Mouse (Mus musculus): ENCODE results near the gene Ccdc69. TPM values are rescaled to one million over a fixed set of nuclear protein-coding genes. Genes with fewer than 3 reads are reported as not detected.

Gene Ccdc69
- polyA plus RNA-seq, 1 experiment from 2014 or later = 3.5 TPM

DNA sequence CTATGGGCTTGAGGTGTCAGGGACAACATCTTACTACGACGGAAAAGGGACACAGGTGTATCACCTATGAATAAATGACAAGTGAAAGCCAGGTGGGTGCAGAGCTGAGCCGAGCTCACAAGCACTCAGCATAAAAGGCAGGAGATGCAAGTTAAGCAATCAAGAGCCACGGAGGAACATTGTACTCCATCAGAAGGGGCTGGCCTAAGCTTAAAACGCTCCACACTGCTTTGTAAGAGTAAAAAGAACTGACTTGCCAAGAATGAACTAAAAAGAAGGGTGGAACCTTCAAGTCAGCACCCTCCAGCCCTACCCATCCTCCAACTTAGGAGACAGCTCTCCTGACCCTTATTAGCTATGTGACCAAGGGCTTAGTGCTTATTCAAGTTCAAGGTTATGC, 55.4 kb downstream of the Ccdc69 start:
- ATAC-seq (ENCODE audit: low read depth) = peak; percentile 34
- peak overlapping the region; percentile 20; the same call in 1 of the 2 replicates for H3K4me3 ChIP-seq (ENCODE audit: low read length)
- WGBS = 26% methylated on average over 5 of the region's 5 CpGs

DNA sequence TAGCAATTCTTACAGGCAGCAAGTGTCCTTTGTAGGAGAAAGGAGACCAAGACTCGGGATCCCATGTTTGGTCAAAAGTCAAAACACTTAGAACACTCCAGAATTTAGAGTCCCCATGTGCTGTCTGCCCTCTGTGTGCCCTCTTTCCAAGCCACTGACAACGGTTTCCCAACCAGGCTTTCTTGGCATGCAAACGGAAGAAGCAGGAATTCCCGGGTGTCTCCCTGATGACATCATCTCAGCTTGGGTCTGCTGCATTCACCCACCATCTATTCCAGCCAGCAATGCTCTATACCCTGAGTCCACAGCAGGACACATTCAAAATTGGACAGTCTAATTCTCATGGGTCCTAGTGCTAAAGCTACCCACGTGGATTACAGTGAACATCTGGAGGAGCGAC, 56.1 kb downstream of the Ccdc69 start:
- H3K27ac ChIP-seq (ENCODE audit: low read length) = peak overlapping the region; percentile 98
- no peaks in the 10 kb centered on the region for H3K27me3 ChIP-seq (ENCODE audit: control insufficient read depth, insufficient read depth, low read depth, low read length)
- peaks cover 6% of the 10 kb centered on the region; the same call in 1 of the 2 replicates for H3K36me3 ChIP-seq (ENCODE audit: control insufficient read depth, insufficient read depth, low read length)
- no peak overlapping the region for H3K4me3 ChIP-seq (ENCODE audit: low read length)
- H3K4me1 ChIP-seq (replicated peaks; ENCODE audit: control insufficient read depth, insufficient read depth, low read length) = peaks cover 65% of the 10 kb centered on the region
- no peak overlapping the region; the same call in 1 of the 2 replicates for H3K9ac ChIP-seq (ENCODE audit: low read length)
- H3K4me2 ChIP-seq (ENCODE audit: low read depth, low read length) = no peak overlapping the region
- WGBS = 19% methylated on average over 6 of the region's 6 CpGs
- no peaks in the 10 kb centered on the region for H3K9me3 ChIP-seq (ENCODE audit: control insufficient read depth, low read length)
- no peak for ATAC-seq (ENCODE audit: low read depth)

More for the DNA sequence above, 55.4 kb downstream of the Ccdc69 start:
- Histone ChIP-seq H3K9ac (ENCODE audit: low read length) (peak overlapping the region; percentile 54), H3K4me1 (replicated peaks; ENCODE audit: control insufficient read depth, insufficient read depth, low read length) (peaks cover 72% of the 10 kb centered on the region), H3K4me2 (ENCODE audit: low read depth, low read length) (peak overlapping the region; percentile 52), H3K36me3 (ENCODE audit: control insufficient read depth, insufficient read depth, low read length) (peaks cover 6% of the 10 kb centered on the region; the same call in 1 of the 2 replicates), H3K9me3 (ENCODE audit: control insufficient read depth, low read length) (no peaks in the 10 kb centered on the region), H3K27ac (ENCODE audit: low read length) (peak overlapping the region; percentile 98), H3K27me3 (ENCODE audit: control insufficient read depth, insufficient read depth, low read depth, low read length) (no peaks in the 10 kb centered on the region)

DNA sequence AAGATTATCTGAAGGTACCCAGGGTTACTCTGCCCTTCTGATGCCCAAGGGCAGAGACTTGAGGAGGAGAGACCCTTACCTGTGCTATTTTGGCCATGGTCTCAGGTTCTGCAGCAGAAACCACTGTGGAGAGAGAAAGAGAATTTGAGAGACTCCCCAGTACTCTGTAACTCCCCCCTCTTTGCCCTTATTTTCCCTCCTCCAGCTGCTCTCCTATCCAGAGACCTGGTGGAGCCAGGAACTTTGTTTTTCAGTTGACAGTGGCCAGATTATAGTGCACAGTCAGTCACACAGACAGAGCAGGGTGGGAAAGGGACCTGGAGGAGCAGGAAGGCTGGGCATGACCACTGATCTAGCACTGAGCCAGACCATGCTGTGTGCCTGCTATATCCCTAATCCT, 56.5 kb downstream of the Ccdc69 start:
- H3K36me3 ChIP-seq (ENCODE audit: control insufficient read depth, insufficient read depth, low read length) = peaks cover 6% of the 10 kb centered on the region; the same call in 1 of the 2 replicates
- no peak overlapping the region for H3K4me2 ChIP-seq (ENCODE audit: low read depth, low read length)
- H3K27ac ChIP-seq (ENCODE audit: low read length) = peak overlapping the region; percentile 98
- H3K4me3 ChIP-seq (ENCODE audit: low read length) = no peak overlapping the region
- ATAC-seq (ENCODE audit: low read depth) = no peak
- no peaks in the 10 kb centered on the region for H3K27me3 ChIP-seq (ENCODE audit: control insufficient read depth, insufficient read depth, low read depth, low read length)
- H3K9ac ChIP-seq (ENCODE audit: low read length) = no peak overlapping the region
- H3K4me1 ChIP-seq (replicated peaks; ENCODE audit: control insufficient read depth, insufficient read depth, low read length) = peaks cover 63% of the 10 kb centered on the region
- H3K9me3 ChIP-seq (ENCODE audit: control insufficient read depth, low read length) = no peaks in the 10 kb centered on the region

DNA sequence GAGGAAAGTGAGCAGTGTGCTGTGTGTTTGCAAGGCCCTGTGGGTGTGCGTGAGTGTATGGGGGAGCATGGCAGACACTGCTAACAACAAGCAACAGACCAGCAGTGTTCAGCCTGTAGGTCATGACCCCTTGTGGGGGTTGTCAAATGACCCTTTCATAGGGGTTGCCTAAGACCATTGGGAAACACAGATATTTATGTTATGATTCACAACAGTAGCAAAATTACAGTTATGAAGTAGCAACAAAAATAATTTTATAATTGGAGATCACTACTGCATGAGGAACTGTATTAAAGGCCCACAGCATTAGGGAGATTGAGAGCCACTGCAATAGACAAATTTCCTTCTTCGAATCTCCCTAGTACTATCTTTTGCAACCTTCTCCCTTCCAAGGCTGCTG, 58.2 kb downstream of the Ccdc69 start:
- no peak overlapping the region for H3K27ac ChIP-seq (ENCODE audit: low read length)
- 79% methylated on average over 2 of the region's 2 CpGs for WGBS

DNA sequence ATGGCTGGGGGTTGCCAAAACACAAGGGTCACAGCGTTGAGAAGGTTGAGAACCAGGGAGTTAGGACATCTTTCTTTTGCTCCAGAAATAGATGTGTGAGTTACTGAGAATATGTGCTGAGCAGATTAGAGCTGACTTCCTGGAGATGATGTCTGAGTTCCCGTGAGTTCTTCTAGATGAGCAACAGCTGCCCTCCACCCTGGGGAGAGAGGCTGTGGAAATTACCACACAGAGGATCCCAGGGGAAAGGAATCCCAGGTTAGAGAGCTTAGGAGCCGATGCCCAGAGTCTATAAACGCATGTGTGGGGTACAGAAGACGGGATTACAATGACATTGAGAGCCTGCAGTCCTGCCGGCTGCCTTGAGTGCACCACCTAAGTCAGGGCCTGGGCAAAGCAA, 59.9 kb downstream of the Ccdc69 start:
- Histone ChIP-seq H3K27ac (ENCODE audit: low read length) (no peak overlapping the region), H3K9me3 (ENCODE audit: control insufficient read depth, low read length) (no peaks in the 10 kb centered on the region), H3K27me3 (ENCODE audit: control insufficient read depth, insufficient read depth, low read depth, low read length) (no peaks in the 10 kb centered on the region), H3K9ac (ENCODE audit: low read length) (no peak overlapping the region), H3K4me2 (ENCODE audit: low read depth, low read length) (no peak overlapping the region), H3K4me3 (ENCODE audit: low read length) (no peak overlapping the region), H3K4me1 (replicated peaks; ENCODE audit: control insufficient read depth, insufficient read depth, low read length) (peaks cover 35% of the 10 kb centered on the region), H3K36me3 (ENCODE audit: control insufficient read depth, insufficient read depth, low read length) (peaks cover 18% of the 10 kb centered on the region)
- no peak for ATAC-seq (ENCODE audit: low read depth)
- 57% methylated on average over 6 of the region's 6 CpGs for WGBS

More for the DNA sequence above, 58.2 kb downstream of the Ccdc69 start:
- Histone ChIP-seq H3K9ac (ENCODE audit: low read length) (no peak overlapping the region), H3K4me1 (replicated peaks; ENCODE audit: control insufficient read depth, insufficient read depth, low read length) (peaks cover 49% of the 10 kb centered on the region), H3K4me2 (ENCODE audit: low read depth, low read length) (no peak overlapping the region), H3K36me3 (ENCODE audit: control insufficient read depth, insufficient read depth, low read length) (peaks cover 6% of the 10 kb centered on the region; the same call in 1 of the 2 replicates), H3K27me3 (ENCODE audit: control insufficient read depth, insufficient read depth, low read depth, low read length) (no peaks in the 10 kb centered on the region), H3K4me3 (ENCODE audit: low read length) (no peak overlapping the region), H3K9me3 (ENCODE audit: control insufficient read depth, low read length) (no peaks in the 10 kb centered on the region)
- no peak for ATAC-seq (ENCODE audit: low read depth)

DNA sequence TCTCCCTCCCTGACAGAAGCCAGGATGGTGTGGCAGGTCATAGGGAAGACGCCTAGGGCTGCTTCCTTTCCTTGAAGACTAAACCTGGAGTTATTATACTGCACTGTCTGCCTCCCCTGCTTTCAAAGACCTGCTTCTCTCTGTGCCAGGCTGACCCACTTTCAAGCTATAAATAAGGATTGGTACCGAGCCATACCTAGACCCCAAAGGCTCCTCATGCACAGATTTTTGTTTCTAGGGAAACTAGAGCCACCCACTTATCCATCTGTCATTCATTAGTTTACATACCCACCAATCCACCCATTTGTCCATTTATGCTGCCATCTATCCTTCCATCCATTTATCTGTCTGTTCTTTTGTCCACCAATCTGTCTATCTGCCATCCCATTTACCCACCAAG, 60.7 kb downstream of the Ccdc69 start:
- no peak for ATAC-seq (ENCODE audit: low read depth)
- Histone ChIP-seq H3K27ac (ENCODE audit: low read length) (no peak overlapping the region), H3K9ac (ENCODE audit: low read length) (no peak overlapping the region), H3K4me3 (ENCODE audit: low read length) (no peak overlapping the region), H3K27me3 (ENCODE audit: control insufficient read depth, insufficient read depth, low read depth, low read length) (no peaks in the 10 kb centered on the region), H3K9me3 (ENCODE audit: control insufficient read depth, low read length) (no peaks in the 10 kb centered on the region), H3K4me1 (replicated peaks; ENCODE audit: control insufficient read depth, insufficient read depth, low read length) (peaks cover 26% of the 10 kb centered on the region), H3K36me3 (ENCODE audit: control insufficient read depth, insufficient read depth, low read length) (peaks cover 23% of the 10 kb centered on the region), H3K4me2 (ENCODE audit: low read depth, low read length) (no peak overlapping the region)
- 91% methylated on average over 2 of the region's 2 CpGs for WGBS

DNA sequence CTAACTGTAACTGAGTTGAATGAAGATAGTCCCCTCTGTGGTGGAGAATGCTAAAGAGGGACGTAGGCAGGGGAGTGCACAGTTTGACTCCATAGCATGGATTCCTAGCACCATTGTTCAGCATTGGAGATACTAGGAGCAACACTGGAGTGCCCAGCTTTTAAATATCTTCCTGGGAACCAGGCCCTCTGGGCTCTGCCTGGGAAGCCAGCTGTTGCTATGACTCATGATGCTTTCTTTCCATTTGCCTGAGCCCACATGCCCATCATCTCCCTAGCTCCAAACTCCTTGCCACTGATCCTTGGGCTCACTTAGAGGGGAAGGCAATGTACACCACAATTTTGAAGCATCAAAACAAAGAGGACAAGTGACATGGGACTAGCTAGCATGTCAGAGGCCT, 61.2 kb downstream of the Ccdc69 start:
- H3K9ac ChIP-seq (ENCODE audit: low read length) = no peak overlapping the region
- no peaks in the 10 kb centered on the region for H3K9me3 ChIP-seq (ENCODE audit: control insufficient read depth, low read length)
- peaks cover 24% of the 10 kb centered on the region for H3K36me3 ChIP-seq (ENCODE audit: control insufficient read depth, insufficient read depth, low read length)
- H3K4me2 ChIP-seq (ENCODE audit: low read depth, low read length) = no peak overlapping the region
- peaks cover 22% of the 10 kb centered on the region for H3K4me1 ChIP-seq (replicated peaks; ENCODE audit: control insufficient read depth, insufficient read depth, low read length)
- WGBS = 75% methylated on average over 1 of the region's 1 CpGs
- ATAC-seq (ENCODE audit: low read depth) = no peak
- H3K4me3 ChIP-seq (ENCODE audit: low read length) = no peak overlapping the region
- no peaks in the 10 kb centered on the region for H3K27me3 ChIP-seq (ENCODE audit: control insufficient read depth, insufficient read depth, low read depth, low read length)
- no peak overlapping the region for H3K27ac ChIP-seq (ENCODE audit: low read length)

DNA sequence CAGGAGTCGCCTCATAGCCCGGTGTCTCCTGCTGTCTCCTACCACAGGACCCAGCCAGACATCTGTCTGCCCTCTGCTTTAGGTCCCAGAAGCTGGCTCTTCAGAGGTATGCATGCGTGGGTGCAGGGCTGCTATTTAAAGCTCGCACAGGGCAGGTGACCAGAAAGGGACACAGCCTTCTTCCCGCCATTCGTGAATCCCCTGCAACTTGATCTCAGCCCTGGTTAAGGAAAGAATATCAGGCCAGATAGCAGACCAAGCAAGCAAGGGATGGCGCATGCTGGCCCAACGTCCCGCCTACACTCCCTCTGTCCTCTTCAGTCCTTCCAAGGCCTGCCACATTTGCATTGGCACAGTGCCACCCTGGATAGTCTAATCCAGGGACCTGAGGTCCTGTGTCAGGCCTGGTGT, 62.1 kb downstream of the Ccdc69 start:
- H3K9me3 ChIP-seq (ENCODE audit: control insufficient read depth, low read length) = no peaks in the 10 kb centered on the region

DNA sequence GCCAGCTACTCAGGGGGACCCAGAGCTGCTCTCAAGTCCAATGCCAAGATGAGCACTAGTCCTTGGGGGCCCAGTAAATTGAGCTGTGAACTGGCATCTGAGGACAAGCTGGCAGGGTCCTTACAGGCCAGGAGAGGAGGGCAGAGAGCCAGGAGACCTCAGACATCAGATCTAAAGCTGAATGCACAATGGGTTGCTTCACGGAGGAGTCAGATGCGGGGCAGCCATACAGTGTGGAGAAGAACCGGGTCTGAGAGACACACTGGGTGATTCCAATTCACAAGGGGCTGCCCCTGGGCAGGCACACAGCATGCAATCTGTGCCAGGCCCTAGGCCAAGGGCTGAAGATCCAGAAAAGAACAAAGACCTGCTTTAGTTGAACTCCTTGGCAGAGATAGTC, 62.7 kb downstream of the Ccdc69 start:
- peaks cover 10% of the 10 kb centered on the region for H3K4me1 ChIP-seq (replicated peaks; ENCODE audit: control insufficient read depth, insufficient read depth, low read length)
- WGBS = 69% methylated on average over 3 of the region's 3 CpGs
- no peak overlapping the region for H3K4me2 ChIP-seq (ENCODE audit: low read depth, low read length)
- H3K27ac ChIP-seq (ENCODE audit: low read length) = no peak overlapping the region
- no peaks in the 10 kb centered on the region for H3K27me3 ChIP-seq (ENCODE audit: control insufficient read depth, insufficient read depth, low read depth, low read length)
- no peak overlapping the region for H3K4me3 ChIP-seq (ENCODE audit: low read length)
- H3K9ac ChIP-seq (ENCODE audit: low read length) = no peak overlapping the region
- peaks cover 31% of the 10 kb centered on the region for H3K36me3 ChIP-seq (ENCODE audit: control insufficient read depth, insufficient read depth, low read length)
- no peaks in the 10 kb centered on the region for H3K9me3 ChIP-seq (ENCODE audit: control insufficient read depth, low read length)
- ATAC-seq (ENCODE audit: low read depth) = no peak

More for the DNA sequence above, 62.1 kb downstream of the Ccdc69 start:
- Histone ChIP-seq H3K4me1 (replicated peaks; ENCODE audit: control insufficient read depth, insufficient read depth, low read length) (peaks cover 13% of the 10 kb centered on the region), H3K9ac (ENCODE audit: low read length) (no peak overlapping the region), H3K27me3 (ENCODE audit: control insufficient read depth, insufficient read depth, low read depth, low read length) (no peaks in the 10 kb centered on the region), H3K4me2 (ENCODE audit: low read depth, low read length) (no peak overlapping the region), H3K27ac (ENCODE audit: low read length) (no peak overlapping the region), H3K36me3 (ENCODE audit: control insufficient read depth, insufficient read depth, low read length) (peaks cover 28% of the 10 kb centered on the region), H3K4me3 (ENCODE audit: low read length) (no peak overlapping the region)
- WGBS = 53% methylated on average over 9 of the region's 9 CpGs
- ATAC-seq (ENCODE audit: low read depth) = peak; percentile 56

DNA sequence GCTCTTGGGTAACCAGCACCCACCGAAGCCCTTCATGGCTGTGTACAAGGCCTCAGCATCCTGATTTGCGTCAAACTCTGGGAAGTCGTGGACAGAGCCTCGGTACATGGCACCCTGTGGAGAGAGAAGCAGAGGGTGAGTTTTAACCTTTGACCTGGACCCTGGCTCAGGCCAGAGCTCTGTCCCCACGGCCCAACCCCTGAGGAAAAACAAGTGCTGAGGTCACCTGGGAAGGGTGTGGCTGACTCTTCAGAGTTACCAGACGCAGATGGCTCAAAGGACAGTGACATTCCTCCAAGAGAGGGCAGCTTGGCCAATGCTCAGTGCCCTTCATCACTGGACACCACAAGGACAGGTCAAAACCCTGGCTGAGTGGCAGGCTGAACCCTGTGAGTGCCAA, 64.1 kb downstream of the Ccdc69 start:
- H3K4me2 ChIP-seq (ENCODE audit: low read depth, low read length) = no peak overlapping the region
- H3K27ac ChIP-seq (ENCODE audit: low read length) = no peak overlapping the region
- no peak overlapping the region for H3K9ac ChIP-seq (ENCODE audit: low read length)
- no peak for ATAC-seq (ENCODE audit: low read depth)
- no peaks in the 10 kb centered on the region for H3K27me3 ChIP-seq (ENCODE audit: control insufficient read depth, insufficient read depth, low read depth, low read length)
- peaks cover 6% of the 10 kb centered on the region for H3K4me1 ChIP-seq (replicated peaks; ENCODE audit: control insufficient read depth, insufficient read depth, low read length)
- 80% methylated on average over 6 of the region's 6 CpGs for WGBS
- no peaks in the 10 kb centered on the region for H3K9me3 ChIP-seq (ENCODE audit: control insufficient read depth, low read length)
- peaks cover 41% of the 10 kb centered on the region for H3K36me3 ChIP-seq (ENCODE audit: control insufficient read depth, insufficient read depth, low read length)
- no peak overlapping the region for H3K4me3 ChIP-seq (ENCODE audit: low read length)
